Mouse (Mus musculus) granulocyte monocyte progenitor cell, adult 5-6 weeks (primary cell): Measurements from ENCODE around the gene Gm49601. TPM values are rescaled to one million over a fixed set of nuclear protein-coding genes. Genes with fewer than 3 reads are reported as not detected.
A peak's percentile ranks its signal among the peaks of the same experiment; 100 is the strongest.

Experiments used
- ATAC-seq: replicated peaks from 2 replicates; pipeline ENCODE4 v1.8.0; 2016; ENCODE audit warnings: mild to moderate bottlenecking, moderate TSS enrichment, inconsistent platforms; ENCODE audit not compliant: poor library complexity, severe bottlenecking
- total RNA-seq, 2 experiments: library from RNA; stranded (forward) in 1 of 2; stranded (reverse) in 1 of 2; fragments of 200-712, 200-1000 nt in 1 of 2; fragments of >200 nt in 1 of 2; fragmentation: Nextera tagmentation in 1 of 2; gene quantifications; 2 replicates each; pipeline ENCODE4 v1.2.3; 2014 to 2017

Gene Gm49601
- total RNA-seq, 2 experiments from 2014 or later: 1.9 TPM; not detected in 1

GRCm38 (mm10) chr16:18583673-18584357 is 42.4 kb downstream of the Gm49601 start:
- no peak for ATAC-seq

GRCm38 (mm10) chr16:18583169-18583568 is 43.1 kb downstream of the Gm49601 start:
- ATAC-seq: no peak

GRCm38 (mm10) chr16:18582426-18583148 is 43.6 kb downstream of the Gm49601 start:
- ATAC-seq: no peak

- peak; percentile 36 for ATAC-seq
These were observed 44.5 kb downstream of the Gm49601 start for GRCm38 (mm10) chr16:18581623-18582205.

GRCm38 (mm10) chr16:18581050-18581622 is 45.1 kb downstream of the Gm49601 start:
- ATAC-seq: no peak

GRCm38 (mm10) chr16:18580389-18580788 is 45.8 kb downstream of the Gm49601 start:
- ATAC-seq: no peak

- peak; percentile 52 for ATAC-seq
These were observed 48.5 kb downstream of the Gm49601 start for GRCm38 (mm10) chr16:18577599-18578160.

- no peak for ATAC-seq
These were observed 49.2 kb downstream of the Gm49601 start for GRCm38 (mm10) chr16:18577071-18577470.

- ATAC-seq: no peak
These were observed 52.0 kb downstream of the Gm49601 start for GRCm38 (mm10) chr16:18574196-18574595.

Other genes with a start within 250 kb of the Gm49601 start
- gene Txnrd2, start 200.0 kb downstream of the Gm49601 start, total RNA-seq (2014; fragmentation: Nextera tagmentation): 13.1 and 28.8 TPM in 2 replicates
- gene Txnrd2, start 200.0 kb downstream of the Gm49601 start, total RNA-seq (2017): 8.8 and 9.7 TPM in 2 replicates
- gene Comt, start 199.6 kb downstream of the Gm49601 start, total RNA-seq (2014; fragmentation: Nextera tagmentation): 40.4 and 48.4 TPM in 2 replicates
- gene Comt, start 199.6 kb downstream of the Gm49601 start, total RNA-seq (2017): 34.1 and 34.6 TPM in 2 replicates
- 9.5 and 13.8 TPM in 2 replicates for gene Gnb1l, start 127.7 kb downstream of the Gm49601 start, total RNA-seq (2014; fragmentation: Nextera tagmentation)
- 3.3 and 7.5 TPM in 2 replicates for gene Gnb1l, start 127.7 kb downstream of the Gm49601 start, total RNA-seq (2017)
- 9.0 and 16.0 TPM in 2 replicates for gene Rtl10, start 127.5 kb downstream of the Gm49601 start, total RNA-seq (2014; fragmentation: Nextera tagmentation)
- 0.88 and 2.4 TPM in 2 replicates for gene Rtl10, start 127.5 kb downstream of the Gm49601 start, total RNA-seq (2017)
- not detected in 2 replicates for gene Tbx1, start 35.8 kb downstream of the Gm49601 start, total RNA-seq (2014; fragmentation: Nextera tagmentation)
- gene Tbx1, start 35.8 kb downstream of the Gm49601 start, total RNA-seq (2017): not detected in 2 replicates
- not detected in 2 replicates for gene Gp1bb, start 4.0 kb downstream of the Gm49601 start, total RNA-seq (2014; fragmentation: Nextera tagmentation)
- gene Gp1bb, start 4.0 kb downstream of the Gm49601 start, total RNA-seq (2017): not detected in 2 replicates
- not detected in 2 replicates for gene Sept5, start 3.5 kb upstream of the Gm49601 start, total RNA-seq (2014; fragmentation: Nextera tagmentation)
- gene Sept5, start 3.5 kb upstream of the Gm49601 start, total RNA-seq (2017): 1.8 and 2.6 TPM in 2 replicates
- not detected in 2 replicates for gene Cldn5, start 150.4 kb upstream of the Gm49601 start, total RNA-seq (2014; fragmentation: Nextera tagmentation)
- not detected in 2 replicates for gene Cldn5, start 150.4 kb upstream of the Gm49601 start, total RNA-seq (2017)
- 56.5 and 56.9 TPM in 2 replicates for gene Ufd1, start 185.4 kb upstream of the Gm49601 start, total RNA-seq (2014; fragmentation: Nextera tagmentation)
- gene Ufd1, start 185.4 kb upstream of the Gm49601 start, total RNA-seq (2017): 48.3 and 61.8 TPM in 2 replicates
- 73.9 and 90.3 TPM in 2 replicates for gene Cdc45, start 185.6 kb upstream of the Gm49601 start, total RNA-seq (2014; fragmentation: Nextera tagmentation)
- gene Cdc45, start 185.6 kb upstream of the Gm49601 start, total RNA-seq (2017): 96.0 and 110 TPM in 2 replicates
- gene 2510002D24Rik, start 210.2 kb upstream of the Gm49601 start, total RNA-seq (2014; fragmentation: Nextera tagmentation): 14.4 and 20.7 TPM in 2 replicates
- gene 2510002D24Rik, start 210.2 kb upstream of the Gm49601 start, total RNA-seq (2017): 22.0 and 25.5 TPM in 2 replicates
- 2.4 and 12.6 TPM in 2 replicates for gene Gm28539, start 210.2 kb upstream of the Gm49601 start, total RNA-seq (2014; fragmentation: Nextera tagmentation)
- gene Gm28539, start 210.2 kb upstream of the Gm49601 start, total RNA-seq (2017): 2.9 TPM in 1 of 2 replicates, not detected in the other